Mouse (Mus musculus) layer of hippocampus, adult 2 months (tissue): ENCODE measurements around the gene Gpc1. TPM values are rescaled to one million over a fixed set of nuclear protein-coding genes. Genes with fewer than 3 reads are reported as not detected.

ENCODE experiments used
- DNase-seq, 2 experiments: peaks; one replicate each; pipeline ENCODE4 v3.0.0; 2022; ENCODE audit warnings: low spot score in 2 of 2
- H3K27ac ChIP-seq: fragments of 200-600 bp; 2 replicates; pipeline ENCODE4 v1.8.1; 2022
- H3K4me3 ChIP-seq: fragments of 200-600 bp; 2 replicates; pipeline ENCODE4 v1.8.1; 2022; ENCODE audit warnings: mild to moderate bottlenecking
- CTCF ChIP-seq: fragments of 200-600 bp; conservative IDR thresholded peaks from 2 replicates; pipeline ENCODE4 v1.8.1; 2022; ENCODE audit warnings: antibody characterized with exemption, mild to moderate bottlenecking, moderate library complexity
- total RNA-seq, 2 experiments: library from RNA; stranded (reverse); gene quantifications; 2 replicates each; pipeline ENCODE4 v1.2.3; 2021

The Gpc1 gene
- total RNA-seq, 2 experiments from 2014 or later = 146 to 154 TPM

- no peak for DNase-seq
- Histone ChIP-seq H3K27ac (no peak overlapping the region), H3K4me3 (no peak overlapping the region)
- no peak for TF ChIP-seq CTCF
These were observed 10.0 kb downstream of the Gpc1 start for GRCm38 (mm10) chr1:92841427-92841826.

- no peak overlapping the region for H3K27ac ChIP-seq
These were observed 14.4 kb downstream of the Gpc1 start for GRCm38 (mm10) chr1:92845889-92846288.

DNA sequence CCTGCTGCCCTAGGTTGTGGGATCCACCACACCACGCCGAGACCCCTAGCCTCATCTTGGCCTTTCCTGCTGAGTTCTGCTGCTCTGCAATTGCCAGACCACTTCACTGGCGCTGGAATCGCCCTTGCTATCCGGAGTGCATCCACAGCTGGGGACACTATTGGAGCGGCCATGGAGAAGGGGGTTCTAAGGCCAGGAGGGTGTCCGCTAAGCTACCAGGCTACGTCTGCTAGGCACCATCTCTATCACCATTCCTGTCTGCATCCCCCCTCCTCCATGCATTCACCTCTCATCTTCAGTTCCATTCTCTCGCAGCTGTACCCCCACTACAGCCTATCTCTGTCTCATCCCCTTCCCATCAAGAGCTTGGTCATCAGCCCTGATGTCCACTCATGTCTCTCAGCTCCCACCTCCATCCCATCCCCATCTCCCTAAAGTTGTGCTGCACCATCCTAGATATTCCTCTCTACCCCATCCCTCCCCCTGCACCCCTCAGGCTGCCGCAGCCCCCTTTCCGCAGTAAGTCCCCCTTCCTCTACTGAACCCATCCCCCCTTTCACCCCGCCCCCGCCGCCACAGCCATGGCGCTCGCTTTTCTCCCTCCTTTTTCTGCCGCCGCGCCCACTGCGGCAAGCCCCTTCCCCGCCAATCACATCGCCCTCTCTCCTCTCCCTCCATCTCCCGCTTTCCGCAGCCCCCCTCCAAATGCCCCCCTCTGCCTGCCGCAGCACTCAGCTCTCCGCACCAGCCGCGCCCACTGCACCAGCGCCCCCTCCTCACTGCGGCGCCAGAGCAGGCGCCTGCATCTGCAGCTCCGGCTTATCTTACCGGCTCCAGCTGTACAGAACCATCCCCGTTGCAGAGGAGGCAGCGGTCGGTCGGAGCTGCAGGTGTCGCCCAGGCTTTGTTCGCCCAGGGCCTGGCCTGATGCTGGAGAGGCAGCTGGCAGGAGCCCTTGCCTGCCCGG, 16.7 kb downstream of the Gpc1 start:
- TF ChIP-seq CTCF = no peak

More at GRCm38 (mm10) chr1:92845889-92846288, 14.4 kb downstream of the Gpc1 start:
- no peak for DNase-seq
- no peak overlapping the region for H3K4me3 ChIP-seq
- TF ChIP-seq CTCF = no peak

GRCm38 (mm10) chr1:92849491-92849890, 18.0 kb downstream of the Gpc1 start:
- TF ChIP-seq CTCF = no peak
- DNase-seq = no peak
- Histone ChIP-seq H3K4me3 (peak overlapping the region; percentile 51; the same call in 1 of the 2 replicates), H3K27ac (peak overlapping the region; percentile 79; the same call in 1 of the 2 replicates)

More for the DNA sequence above, 16.7 kb downstream of the Gpc1 start:
- H3K27ac ChIP-seq = peak overlapping the region; percentile 79
- no peak for DNase-seq
- H3K4me3 ChIP-seq = peak overlapping the region; percentile 51

- Histone ChIP-seq H3K27ac (no peak overlapping the region; the same call in 1 of the 2 replicates), H3K4me3 (peak overlapping the region; percentile 17; the same call in 1 of the 2 replicates)
- no peak for TF ChIP-seq CTCF
- no peak for DNase-seq
These were observed 18.6 kb downstream of the Gpc1 start for GRCm38 (mm10) chr1:92849938-92850574.

DNA sequence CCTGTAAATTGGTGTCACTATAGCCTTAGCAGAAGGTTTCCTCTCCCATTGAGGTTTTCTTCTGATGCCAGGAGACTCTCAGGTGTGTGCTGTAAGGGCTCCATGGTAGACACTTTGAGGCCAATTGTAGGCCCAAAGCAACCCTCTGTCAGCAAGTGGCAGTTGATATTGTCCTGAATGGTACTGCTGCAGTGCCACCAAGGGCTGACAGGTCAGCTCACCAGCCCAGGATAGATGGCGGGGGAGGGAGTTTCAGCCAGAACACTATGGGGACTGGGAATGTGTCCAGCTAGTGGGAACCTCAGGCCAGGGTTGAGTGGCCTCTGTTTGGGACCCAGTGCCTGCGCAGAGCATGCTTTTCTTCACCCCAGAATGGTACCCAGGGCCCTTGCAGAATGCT, 21.0 kb downstream of the Gpc1 start:
- no peak for TF ChIP-seq CTCF
- no peak for DNase-seq
- Histone ChIP-seq H3K4me3 (no peak overlapping the region), H3K27ac (no peak overlapping the region)

GRCm38 (mm10) chr1:92861503-92861902, 30.1 kb downstream of the Gpc1 start:
- Histone ChIP-seq H3K4me3 (no peak overlapping the region), H3K27ac (no peak overlapping the region)
- no peak for TF ChIP-seq CTCF
- no peak for DNase-seq

GRCm38 (mm10) chr1:92863268-92863667, 31.8 kb downstream of the Gpc1 start:
- TF ChIP-seq CTCF = no peak
- DNase-seq = no peak
- Histone ChIP-seq H3K27ac (no peak overlapping the region), H3K4me3 (no peak overlapping the region)

- H3K4me3 ChIP-seq = no peak overlapping the region
- DNase-seq = no peak
- no peak for TF ChIP-seq CTCF
- no peak overlapping the region for H3K27ac ChIP-seq
These were observed 34.7 kb downstream of the Gpc1 start for GRCm38 (mm10) chr1:92866170-92866569.

- Histone ChIP-seq H3K4me3 (no peak overlapping the region), H3K27ac (no peak overlapping the region)
- no peak for DNase-seq
- no peak for TF ChIP-seq CTCF
These were observed 38.5 kb downstream of the Gpc1 start for GRCm38 (mm10) chr1:92869985-92870384.

DNA sequence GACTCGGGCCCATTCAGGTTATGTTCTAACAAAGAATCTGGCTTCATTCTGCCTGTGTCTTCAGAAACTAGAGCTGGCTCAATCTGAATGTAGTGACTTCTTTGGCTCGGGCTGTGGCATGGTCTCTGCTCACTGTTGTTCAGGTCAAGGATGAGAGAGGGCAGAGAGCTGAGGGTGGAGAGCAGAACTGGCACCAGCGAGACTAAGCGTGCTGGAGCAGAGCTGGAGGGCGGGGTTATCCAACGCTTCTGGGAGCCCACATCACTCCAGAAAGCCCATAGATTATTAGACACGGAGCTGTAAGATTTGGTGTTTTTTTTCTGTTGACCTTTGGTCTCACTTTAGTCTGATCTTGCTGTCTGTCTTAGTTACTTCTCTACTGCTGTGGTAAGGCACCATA, 41.2 kb downstream of the Gpc1 start:
- Histone ChIP-seq H3K27ac (no peak overlapping the region), H3K4me3 (no peak overlapping the region)
- no peak for DNase-seq
- TF ChIP-seq CTCF = no peak

- TF ChIP-seq CTCF = no peak
- DNase-seq = no peak
- Histone ChIP-seq H3K27ac (no peak overlapping the region), H3K4me3 (no peak overlapping the region)
These were observed 42.6 kb downstream of the Gpc1 start for GRCm38 (mm10) chr1:92874011-92874410.

GRCm38 (mm10) chr1:92875360-92876111, 44.1 kb downstream of the Gpc1 start:
- no peak for DNase-seq
- no peak overlapping the region for H3K4me3 ChIP-seq
- TF ChIP-seq CTCF = no peak
- H3K27ac ChIP-seq = no peak overlapping the region
